Mouse (Mus musculus) adrenal gland, postnatal 10 days (tissue): Measurements from ENCODE around the gene Cdc42bpg. TPM values are rescaled to one million over a fixed set of nuclear protein-coding genes. Genes with fewer than 3 reads are reported as not detected.

Source experiments
- DNase-seq: peaks from one replicate; pipeline ENCODE4 v3.0.0; 2021; ENCODE audit warnings: mixed read lengths
- microRNA-seq: library from miRNA; unstranded; fragments of <30 nt; microRNA quantifications from one replicate; pipeline ENCODE4 v1.2.0, GENCODE M21; 2021
- total RNA-seq, 2 experiments: library from RNA; stranded (reverse); gene quantifications; 2 replicates each; pipeline ENCODE4 v1.2.3; 2021

Cdc42bpg gene
- total RNA-seq, 2 experiments from 2014 or later, result 10.3 to 11.6 TPM

- no peak for DNase-seq
Measured at GRCm38 (mm10) chr19:6349215-6349983, 43.1 kb downstream of the Cdc42bpg start.

GRCm38 (mm10) chr19:6351431-6352106, 45.3 kb downstream of the Cdc42bpg start:
- DNase-seq, result no peak

DNA sequence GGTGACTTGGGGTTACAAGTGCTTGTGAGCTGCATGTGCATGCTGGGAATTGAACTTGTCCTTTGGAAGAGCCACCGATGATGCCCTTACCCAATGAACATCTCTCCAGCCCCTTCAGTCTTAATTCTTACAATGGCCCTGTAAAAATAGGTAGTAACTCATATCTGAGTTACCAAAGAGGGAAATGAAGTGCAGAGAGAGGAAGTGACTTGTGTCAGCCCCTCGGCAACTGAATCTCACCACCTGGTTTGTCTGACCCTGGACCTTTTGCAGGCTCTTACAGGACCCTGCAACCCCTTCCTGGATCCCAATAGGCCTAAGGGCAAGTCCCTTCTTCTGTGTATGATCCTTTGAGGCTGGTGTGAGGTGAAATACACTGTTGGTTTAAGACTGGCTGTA, 45.9 kb downstream of the Cdc42bpg start:
- no peak for DNase-seq

- no peak for DNase-seq
Measured at GRCm38 (mm10) chr19:6354030-6354429, 47.8 kb downstream of the Cdc42bpg start.

DNA sequence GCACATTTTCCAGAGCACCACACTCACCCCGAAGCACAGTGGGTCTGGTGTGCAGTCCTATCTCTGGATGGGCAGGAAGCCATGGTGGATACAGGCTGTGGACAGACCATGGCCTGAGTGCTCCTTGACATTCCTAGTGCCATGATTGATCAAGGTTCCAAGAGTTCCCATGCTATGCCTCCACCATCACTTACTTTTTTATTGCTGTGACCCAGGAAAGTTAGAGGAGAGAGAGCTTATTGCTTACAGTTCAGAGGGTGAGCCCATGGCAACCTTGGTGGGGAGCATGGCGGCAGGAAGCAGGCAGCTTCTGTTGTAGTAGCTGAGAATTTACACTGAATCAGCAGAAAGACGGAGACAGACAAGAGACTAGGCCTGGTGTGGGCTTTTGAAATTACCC, 55.0 kb downstream of the Cdc42bpg start:
- DNase-seq, result no peak

GRCm38 (mm10) chr19:6363091-6363410, 56.8 kb downstream of the Cdc42bpg start:
- DNase-seq, result no peak

- DNase-seq, result peak; percentile 100
Measured at GRCm38 (mm10) chr19:6363411-6364240, 57.4 kb downstream of the Cdc42bpg start, which contains the start of gene Sf1. Gene Sf1 (plus strand): TSS chr19:6363690.

DNA sequence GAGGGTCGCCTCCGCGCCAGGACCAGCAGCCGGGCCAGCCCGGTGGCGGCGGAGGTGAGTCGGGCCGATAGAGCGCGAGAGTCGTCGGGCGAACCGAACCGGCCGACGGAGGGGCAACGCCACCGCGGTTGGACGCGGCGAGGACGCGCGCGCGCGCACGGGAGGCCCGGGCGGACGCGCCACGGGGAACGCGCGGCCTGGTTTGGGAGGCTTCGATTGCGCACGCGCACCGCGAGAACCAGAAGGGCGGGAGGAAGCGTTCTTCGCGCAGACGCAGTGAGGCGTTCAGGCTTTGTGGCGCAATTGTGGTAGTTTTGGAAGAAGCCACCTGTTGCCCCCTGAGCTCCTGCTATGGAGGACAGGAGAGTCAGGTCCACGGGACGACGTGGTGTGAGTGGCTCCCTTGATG, 58.1 kb downstream of the Cdc42bpg start:
- DNase-seq, result peak; percentile 94

DNA sequence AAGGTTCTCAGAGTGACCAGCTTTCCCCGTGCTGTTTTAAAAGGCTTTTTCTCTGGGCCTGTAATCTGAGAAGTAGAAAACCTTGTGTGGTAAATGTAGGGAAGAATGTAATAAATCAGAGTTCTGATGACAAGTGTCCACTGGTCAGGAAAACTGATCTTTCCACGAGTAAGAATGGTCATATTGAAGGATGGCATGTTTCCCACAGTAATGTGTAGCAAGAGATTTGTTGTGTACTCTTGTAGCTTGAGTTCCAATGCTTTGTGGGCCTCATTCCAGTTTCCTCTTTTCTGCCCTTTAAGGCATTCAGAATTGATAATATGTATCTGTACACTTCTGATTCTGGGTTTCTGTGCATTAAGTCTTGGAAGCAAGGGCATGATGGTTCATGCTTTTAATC, 58.6 kb downstream of the Cdc42bpg start:
- DNase-seq, result no peak

DNA sequence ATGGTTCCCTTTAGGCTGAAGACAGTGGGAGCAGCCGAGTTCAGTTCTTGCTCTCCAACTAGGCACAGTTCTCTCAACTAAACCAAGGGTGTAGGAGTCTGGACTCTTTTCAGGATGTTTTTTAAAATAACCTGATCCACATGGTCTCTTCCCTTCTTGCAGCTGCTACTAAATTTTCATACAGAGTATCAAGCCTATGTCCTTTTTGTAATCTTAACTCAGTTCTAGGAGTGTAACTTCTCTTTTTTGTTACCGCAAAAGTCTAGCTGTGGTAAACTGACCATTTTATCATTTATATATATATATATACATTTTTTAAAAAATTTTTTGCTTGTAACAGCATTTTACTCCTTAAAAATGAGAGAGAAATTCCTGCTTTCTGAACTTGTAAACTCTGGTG, 63.9 kb downstream of the Cdc42bpg start:
- no peak for DNase-seq

DNA sequence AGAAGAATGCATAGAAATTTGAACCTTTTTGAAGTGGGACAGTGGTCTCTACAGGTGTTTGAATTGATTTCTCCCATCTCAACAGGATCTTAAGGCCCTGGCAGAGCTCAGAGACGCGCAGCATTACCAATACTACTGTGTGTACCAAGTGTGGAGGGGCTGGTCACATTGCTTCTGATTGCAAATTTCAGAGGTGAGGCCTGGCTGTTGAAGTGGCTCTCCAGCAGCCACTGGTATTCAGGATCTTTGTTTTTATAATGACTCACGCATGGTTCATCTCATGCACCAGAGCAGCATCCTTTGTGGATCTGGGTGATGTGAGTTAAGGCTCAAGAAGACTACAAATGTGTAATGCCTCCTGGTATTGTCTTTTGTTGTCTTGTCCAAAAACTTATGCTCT, 66.2 kb downstream of the Cdc42bpg start:
- no peak for DNase-seq

DNA sequence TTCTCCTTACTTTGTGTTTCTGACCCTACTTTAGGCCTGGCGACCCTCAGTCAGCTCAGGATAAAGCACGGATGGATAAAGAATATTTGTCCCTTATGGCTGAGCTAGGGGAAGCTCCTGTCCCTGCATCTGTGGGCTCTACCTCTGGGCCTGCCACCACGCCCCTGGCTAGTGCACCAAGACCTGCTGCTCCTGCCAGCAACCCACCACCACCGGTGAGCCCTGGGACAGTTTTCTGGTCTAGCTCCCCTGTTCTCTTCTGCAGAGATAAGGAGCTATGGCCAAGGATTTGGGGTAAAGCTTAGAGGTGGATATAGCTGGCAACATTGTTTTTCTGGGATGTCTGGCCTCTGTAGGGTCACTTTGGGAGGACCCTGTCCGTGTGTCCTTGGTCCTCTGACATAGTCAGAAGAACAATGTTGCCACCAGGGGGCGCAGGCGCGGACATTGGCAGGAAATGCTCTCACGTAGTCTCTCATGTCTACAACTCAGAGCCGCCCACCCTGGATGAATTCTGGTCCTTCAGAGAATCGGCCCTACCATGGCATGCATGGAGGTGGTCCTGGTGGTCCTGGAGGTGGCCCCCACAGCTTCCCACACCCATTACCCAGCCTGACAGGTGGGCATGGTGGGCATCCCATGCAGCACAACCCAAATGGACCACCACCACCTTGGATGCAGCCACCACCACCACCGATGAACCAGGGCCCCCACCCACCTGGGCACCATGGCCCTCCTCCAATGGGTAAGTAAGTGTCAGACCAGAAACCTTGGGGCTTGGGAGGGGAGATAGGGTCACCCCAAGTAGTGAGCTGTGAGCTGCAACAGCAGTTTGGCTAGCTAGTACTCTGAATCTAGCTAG, 67.5 kb downstream of the Cdc42bpg start:
- DNase-seq, result peak; percentile 94

GRCm38 (mm10) chr19:6374571-6374970, 68.3 kb downstream of the Cdc42bpg start:
- no peak for DNase-seq

Small RNAs within 50 kb of the gene (microRNA-seq; reads per million reads assigned to microRNA genes)
- 209 reads per million, percentile 54 among the genes with 10 or more reads in this experiment for gene Mir192
- gene Mir194-2, result 370 reads per million, percentile 62 among the genes with 10 or more reads in this experiment
- 1.4 reads per million for gene Mir6989

Other genes starting within 250 kb of the Cdc42bpg start
- 10 to 100 TPM; 58.2 to 59.4 TPM for gene Mrpl49, start 248.7 kb upstream of the Cdc42bpg start, total RNA-seq
- 1,000 to 10,000 TPM; 1,154 to 1,182 TPM for gene Fau, start 248.6 kb upstream of the Cdc42bpg start, total RNA-seq
- gene Znhit2, start 245.3 kb upstream of the Cdc42bpg start, total RNA-seq, result 10 to 100 TPM; 21.6 to 26.1 TPM
- 10 to 100 TPM; 14.3 to 15.9 TPM for gene Tm7sf2, start 238.1 kb upstream of the Cdc42bpg start, total RNA-seq
- gene Vps51, start 229.2 kb upstream of the Cdc42bpg start, total RNA-seq, result 10 to 100 TPM; 45.1 to 61.3 TPM
- gene Tmem262, start 226.4 kb upstream of the Cdc42bpg start, total RNA-seq, result not detected
- gene Gm28374, start 224.2 kb upstream of the Cdc42bpg start, total RNA-seq, result not detected
- 10 to 100 TPM; 33.5 to 33.6 TPM for gene Zfpl1, start 221.5 kb upstream of the Cdc42bpg start, total RNA-seq
- gene Cdca5, start 221.5 kb upstream of the Cdc42bpg start, total RNA-seq, result 1 to 10 TPM; 7.0 to 7.1 TPM
- under 1 TPM in 1 of 2 experiments, not detected in 1; 0.82 TPM for gene AC131692.1, start 212.0 kb upstream of the Cdc42bpg start, total RNA-seq
- under 1 TPM; 0.24 to 0.30 TPM for gene Naaladl1, start 200.7 kb upstream of the Cdc42bpg start, total RNA-seq
- 10 to 100 TPM; 15.9 to 17.2 TPM for gene Sac3d1, start 187.8 kb upstream of the Cdc42bpg start, total RNA-seq
- gene Snx15, start 178.2 kb upstream of the Cdc42bpg start, total RNA-seq, result 10 to 100 TPM; 19.6 to 21.8 TPM
- gene Batf2, start 165.5 kb upstream of the Cdc42bpg start, total RNA-seq, result 1 to 10 TPM in 1 of 2 experiments, under 1 TPM in 1; 0.57 to 1.6 TPM
- gene Arl2, start 164.9 kb upstream of the Cdc42bpg start, total RNA-seq, result 10 to 100 TPM; 63.1 to 63.7 TPM
- gene Majin, start 122.1 kb upstream of the Cdc42bpg start, total RNA-seq, result under 1 TPM; 0.72 to 0.79 TPM
- gene Gpha2, start 80.1 kb upstream of the Cdc42bpg start, total RNA-seq, result 10 to 100 TPM; 16.9 to 18.2 TPM
- 10 to 100 TPM; 52.9 to 56.9 TPM for gene Ppp2r5b, start 70.6 kb upstream of the Cdc42bpg start, total RNA-seq
- 10 to 100 TPM; 25.0 to 30.2 TPM for gene Atg2a, start 64.8 kb upstream of the Cdc42bpg start, total RNA-seq
- 100 to 1,000 TPM; 104 to 106 TPM for gene Ehd1, start 29.7 kb upstream of the Cdc42bpg start, total RNA-seq
- 10 to 100 TPM; 37.1 to 38.7 TPM for gene Men1, start 28.5 kb downstream of the Cdc42bpg start, total RNA-seq
- gene Map4k2, start 34.7 kb downstream of the Cdc42bpg start, total RNA-seq, result 10 to 100 TPM; 35.9 to 54.6 TPM
- 100 to 1,000 TPM; 166 to 186 TPM for gene Sf1, start 57.2 kb downstream of the Cdc42bpg start, total RNA-seq
- 100 to 1,000 TPM in 1 of 2 experiments, 10 to 100 TPM in 1; 92.0 to 223 TPM for gene Pygm, start 77.9 kb downstream of the Cdc42bpg start, total RNA-seq
- 10 to 100 TPM; 53.2 to 54.9 TPM for gene Rasgrp2, start 92.9 kb downstream of the Cdc42bpg start, total RNA-seq
- gene Nrxn2, start 112.3 kb downstream of the Cdc42bpg start, total RNA-seq, result 10 to 100 TPM in 1 of 2 experiments, 1 to 10 TPM in 1; 7.5 to 14.5 TPM
- not detected for gene Slc22a12, start 236.6 kb downstream of the Cdc42bpg start, total RNA-seq